Mouse (Mus musculus): ENCODE measurements around the gene Traf2.

GRCm38 (mm10) chr2:25500576-25501405, 45.9 kb downstream of the Traf2 start, which contains the start of gene Fbxw5:
- no peak for TF ChIP-seq CTCF (conservative IDR thresholded peaks at IDR 0.05; ENCODE audit: low read length)
- no peak for TF ChIP-seq NANOG (IDR thresholded peaks at IDR 0.05; ENCODE audit: borderline replicate concordance, low read length)
